Mouse (Mus musculus): ENCODE data around the gene Hsd17b12.

Hsd17b12 gene

GRCm38 (mm10) chr2:94066540-94067135, 91.1 kb downstream of the Hsd17b12 start:
- no peak for DNase-seq

DNA sequence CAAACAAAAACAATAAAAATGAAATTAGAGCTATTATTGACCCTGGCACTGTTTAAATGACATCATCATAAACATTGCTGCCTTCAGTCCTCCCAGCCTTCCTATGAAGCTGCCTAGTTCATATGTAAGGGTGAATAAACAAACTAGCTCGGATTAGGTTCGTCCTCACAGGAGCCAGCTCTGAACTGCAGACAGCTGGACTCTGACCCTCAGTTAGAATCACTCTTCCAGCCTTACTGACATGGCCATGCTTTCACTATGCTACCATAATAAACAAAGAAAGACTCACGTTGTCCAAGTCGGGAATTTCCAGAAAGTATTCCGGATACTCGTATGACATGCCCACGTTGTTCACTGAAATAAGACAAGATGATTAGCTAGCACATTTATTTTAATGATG, 91.6 kb downstream of the Hsd17b12 start:
- DNase-seq, result peak; percentile 57

DNA sequence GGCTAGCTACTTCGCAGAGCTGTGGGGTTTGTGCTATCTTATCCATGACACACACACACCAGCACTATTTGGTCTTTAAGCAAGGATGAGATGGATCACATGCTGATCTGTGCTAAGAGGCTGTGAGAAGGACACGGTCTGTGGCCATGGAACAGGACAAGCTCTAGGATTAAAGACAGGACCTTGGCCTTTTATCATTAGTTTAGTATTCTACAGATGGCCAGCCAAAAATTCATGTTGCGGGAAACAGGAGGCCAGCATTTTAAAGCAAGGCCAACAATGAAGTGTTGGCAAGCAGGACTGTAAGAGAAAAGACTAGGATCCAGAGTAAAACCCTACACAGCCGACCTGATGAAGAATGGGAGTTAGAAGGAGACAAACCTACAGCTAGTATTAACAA, 95.0 kb downstream of the Hsd17b12 start:
- DNase-seq, result no peak

GRCm38 (mm10) chr2:94059459-94059858, 98.3 kb downstream of the Hsd17b12 start:
- DNase-seq, result peak; percentile 62

DNA sequence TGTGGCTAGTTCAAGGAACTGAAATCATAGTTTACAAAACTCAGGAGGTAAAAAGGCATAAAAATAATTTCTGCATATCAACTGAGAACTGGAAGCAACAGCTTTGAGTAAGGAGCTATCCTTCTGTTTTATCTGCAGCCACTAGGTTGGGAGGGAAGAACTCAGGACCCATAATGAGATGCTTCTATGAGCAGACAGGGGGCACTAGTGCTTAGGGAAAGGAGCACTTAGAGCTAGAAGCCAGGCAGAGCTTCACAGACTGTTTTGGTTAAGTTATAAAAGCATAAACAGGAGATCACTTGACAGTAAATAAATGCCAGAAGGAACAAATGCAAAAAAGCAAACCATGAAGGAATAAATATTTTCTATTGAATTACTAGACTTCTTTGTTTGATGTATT, 103.0 kb downstream of the Hsd17b12 start:
- DNase-seq, result peak; percentile 62

GRCm38 (mm10) chr2:94051952-94052351, 105.8 kb downstream of the Hsd17b12 start:
- DNase-seq, result no peak

GRCm38 (mm10) chr2:94050901-94051300, 106.9 kb downstream of the Hsd17b12 start:
- DNase-seq, result no peak

DNA sequence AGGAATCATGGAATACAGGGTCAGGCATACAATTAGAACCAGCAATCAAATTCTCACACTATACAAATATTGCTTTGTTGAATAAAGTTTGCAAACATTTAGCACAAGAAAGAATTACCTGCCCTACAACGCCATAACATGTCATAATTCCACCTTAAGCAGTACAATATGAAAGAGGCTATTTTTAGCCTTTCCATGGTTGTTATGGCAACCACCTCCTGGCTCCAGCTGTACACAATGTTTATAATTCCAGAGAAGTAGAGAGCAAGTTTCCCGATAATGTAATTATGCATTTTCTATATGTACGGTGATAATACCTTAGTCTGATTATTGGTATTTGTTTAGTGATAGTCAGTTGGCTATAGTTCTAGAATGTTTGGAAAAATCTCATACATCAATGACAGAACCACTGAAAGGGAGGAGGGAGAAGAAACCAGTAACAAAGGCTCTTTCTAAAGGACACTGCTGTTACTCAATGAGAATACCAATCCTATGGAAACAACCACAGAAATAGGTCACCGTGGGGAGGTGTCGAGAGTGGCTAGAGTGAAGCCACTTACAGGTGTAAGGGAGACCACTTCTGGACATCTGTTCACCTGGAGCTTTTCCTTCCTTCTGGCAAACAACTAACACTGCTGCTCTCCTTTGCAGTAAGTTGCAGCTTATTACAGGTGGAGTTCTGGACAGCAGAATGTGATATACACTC, 108.1 kb downstream of the Hsd17b12 start:
- no peak for DNase-seq

DNA sequence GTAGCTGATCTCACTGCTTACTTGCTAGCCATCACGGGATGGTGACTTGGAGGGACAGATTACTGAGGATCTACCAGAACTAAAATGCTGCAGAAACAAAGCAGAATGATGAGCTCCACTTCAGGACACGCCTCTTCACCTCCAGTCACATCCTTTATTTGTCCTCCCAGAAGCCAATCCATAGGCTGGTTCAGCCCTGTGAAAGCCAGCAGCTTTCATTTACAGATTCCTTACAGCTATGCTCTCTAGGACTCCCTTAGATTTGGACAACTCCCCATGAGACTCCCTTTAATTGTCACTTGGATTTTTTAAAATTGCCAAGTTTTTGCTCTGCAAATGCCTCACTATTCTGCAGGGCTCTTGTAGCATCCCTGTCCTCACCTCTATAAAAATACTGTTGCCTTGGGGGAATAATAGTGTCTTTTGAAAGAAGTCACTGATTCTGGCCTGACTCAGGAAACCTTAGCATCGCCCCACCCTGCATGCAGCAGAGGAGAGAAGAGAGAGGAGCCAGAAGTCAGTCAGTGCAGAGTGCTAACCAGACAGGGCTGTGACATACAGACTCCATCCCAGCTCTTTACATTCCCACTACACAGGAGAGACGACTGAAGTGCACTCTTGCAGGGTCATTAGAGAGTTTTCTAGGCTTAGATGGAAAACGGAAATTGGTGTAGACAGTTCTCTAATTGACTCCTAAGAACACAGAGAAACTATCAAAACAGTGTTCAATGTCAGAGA, 108.9 kb downstream of the Hsd17b12 start:
- DNase-seq, result no peak

DNA sequence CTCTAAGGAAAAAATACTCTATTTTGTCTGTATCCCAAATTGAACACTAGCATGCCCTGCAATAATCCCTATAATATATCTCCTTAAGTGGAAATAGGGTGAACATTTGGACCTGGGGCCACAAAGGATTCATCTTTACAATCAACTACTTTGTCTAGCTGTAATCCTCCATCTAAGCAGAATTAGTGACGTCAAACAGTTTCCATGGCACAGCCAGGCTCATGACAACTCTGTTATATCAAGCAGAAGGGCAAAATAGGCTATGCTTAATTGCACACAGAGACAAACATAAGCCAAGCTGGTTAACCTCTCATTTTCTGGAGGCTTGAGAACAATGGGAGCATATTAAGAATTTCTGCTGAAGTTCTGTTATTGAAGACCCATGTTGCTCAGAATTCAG, 109.5 kb downstream of the Hsd17b12 start:
- DNase-seq, result no peak

DNA sequence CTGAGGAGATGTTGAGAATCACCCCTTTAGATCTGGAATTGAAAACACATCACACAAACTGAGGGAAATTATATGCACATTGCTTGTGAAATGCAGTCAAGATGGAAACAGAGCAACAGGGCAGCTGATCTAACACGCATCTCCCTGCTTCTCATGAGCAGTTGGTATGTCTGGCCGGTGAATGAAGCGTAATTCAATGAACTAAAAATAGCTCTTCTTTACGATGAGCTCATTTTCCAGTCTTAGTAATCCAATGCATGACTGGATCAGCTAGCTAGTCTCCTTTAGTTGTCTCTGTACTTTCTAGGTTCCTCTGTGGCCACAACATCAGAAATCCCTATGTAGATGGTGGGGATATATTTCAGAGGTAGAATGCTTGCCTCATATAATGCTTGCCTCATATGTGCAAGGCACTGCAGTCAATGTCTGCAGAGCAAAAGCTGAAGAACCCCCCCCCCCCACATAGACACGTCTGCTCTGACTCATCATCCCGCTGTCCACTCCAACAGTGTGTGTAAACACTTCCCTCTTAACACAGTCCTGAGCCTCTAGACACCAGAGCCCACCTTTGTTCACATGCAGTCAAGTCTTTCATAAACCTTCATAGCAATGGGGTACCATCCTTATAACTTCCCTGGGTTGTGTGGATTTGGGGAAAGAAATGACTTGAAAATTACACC, 112.2 kb downstream of the Hsd17b12 start:
- no peak for DNase-seq

- no peak for DNase-seq
Measured at GRCm38 (mm10) chr2:94044174-94044573, 113.6 kb downstream of the Hsd17b12 start.

- no peak for DNase-seq
Measured at GRCm38 (mm10) chr2:94043662-94044061, 114.1 kb downstream of the Hsd17b12 start.

- peak; percentile 53 for DNase-seq
Measured at GRCm38 (mm10) chr2:94042461-94042860, 115.3 kb downstream of the Hsd17b12 start.

- DNase-seq, result no peak
Measured at GRCm38 (mm10) chr2:94040391-94041125, 117.2 kb downstream of the Hsd17b12 start.

DNA sequence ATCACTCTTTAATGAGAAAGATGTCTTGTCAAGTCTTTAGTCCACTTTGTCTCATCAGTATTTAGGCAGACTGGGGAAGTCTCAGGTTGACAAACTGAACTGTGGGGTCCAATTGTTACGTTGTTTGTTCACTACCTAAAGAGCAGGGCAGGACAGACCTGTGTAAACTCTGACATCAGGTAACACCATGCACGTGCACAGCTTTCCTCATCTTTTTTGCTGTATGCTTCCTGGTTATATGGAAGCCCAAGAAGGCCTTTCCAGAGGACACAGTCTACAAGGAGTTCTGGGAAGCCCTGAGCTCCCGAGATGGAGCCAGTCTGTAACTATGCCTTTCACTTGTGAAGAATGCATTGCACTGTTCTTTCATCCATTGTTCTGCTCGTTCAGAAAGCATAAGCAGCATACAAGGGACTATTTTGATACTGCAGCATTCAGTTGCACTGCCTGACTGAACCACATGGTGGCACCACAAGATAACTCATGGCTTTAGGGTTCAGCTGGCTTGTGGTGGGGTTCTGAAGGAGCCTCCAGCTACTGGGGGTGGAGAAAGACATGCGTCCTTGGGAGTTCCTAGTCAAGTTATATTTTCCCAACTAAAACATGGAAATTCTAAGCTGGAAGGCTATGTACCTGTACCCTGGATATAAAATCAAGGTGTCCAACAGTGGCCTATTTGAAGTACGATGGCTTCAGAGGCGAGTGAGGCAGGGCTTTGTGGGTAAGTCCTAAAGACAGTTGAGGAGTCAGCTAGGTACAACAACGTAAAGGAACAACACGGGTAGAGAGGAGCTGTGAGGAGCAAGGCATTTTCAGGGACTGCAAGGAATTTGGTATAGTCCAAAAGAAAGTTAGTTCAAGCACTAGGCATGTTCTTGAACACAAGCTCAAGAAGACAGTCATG, 122.1 kb downstream of the Hsd17b12 start:
- peak; percentile 72 for DNase-seq

GRCm38 (mm10) chr2:94030602-94031001, 127.2 kb downstream of the Hsd17b12 start:
- DNase-seq, result no peak

DNA sequence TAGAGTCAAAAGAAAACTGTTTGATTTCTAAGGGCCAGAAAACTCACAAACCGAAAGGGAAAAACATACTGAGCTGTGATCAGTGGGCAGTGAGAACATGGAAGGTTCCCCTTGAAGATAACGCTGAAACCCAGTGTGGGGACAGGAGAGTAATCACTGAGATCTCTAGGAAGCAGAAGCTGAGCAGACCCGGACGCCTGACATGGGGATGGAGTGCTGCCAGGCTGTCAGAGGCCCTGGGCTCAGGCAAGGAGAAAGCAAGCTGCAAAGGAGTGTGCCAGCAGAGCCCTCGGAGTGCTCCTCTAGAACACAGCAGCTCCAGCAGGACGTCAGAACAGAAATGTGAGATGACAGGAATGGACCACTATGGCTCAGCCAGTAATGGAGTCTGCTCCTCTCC, 133.1 kb downstream of the Hsd17b12 start:
- DNase-seq, result no peak

DNA sequence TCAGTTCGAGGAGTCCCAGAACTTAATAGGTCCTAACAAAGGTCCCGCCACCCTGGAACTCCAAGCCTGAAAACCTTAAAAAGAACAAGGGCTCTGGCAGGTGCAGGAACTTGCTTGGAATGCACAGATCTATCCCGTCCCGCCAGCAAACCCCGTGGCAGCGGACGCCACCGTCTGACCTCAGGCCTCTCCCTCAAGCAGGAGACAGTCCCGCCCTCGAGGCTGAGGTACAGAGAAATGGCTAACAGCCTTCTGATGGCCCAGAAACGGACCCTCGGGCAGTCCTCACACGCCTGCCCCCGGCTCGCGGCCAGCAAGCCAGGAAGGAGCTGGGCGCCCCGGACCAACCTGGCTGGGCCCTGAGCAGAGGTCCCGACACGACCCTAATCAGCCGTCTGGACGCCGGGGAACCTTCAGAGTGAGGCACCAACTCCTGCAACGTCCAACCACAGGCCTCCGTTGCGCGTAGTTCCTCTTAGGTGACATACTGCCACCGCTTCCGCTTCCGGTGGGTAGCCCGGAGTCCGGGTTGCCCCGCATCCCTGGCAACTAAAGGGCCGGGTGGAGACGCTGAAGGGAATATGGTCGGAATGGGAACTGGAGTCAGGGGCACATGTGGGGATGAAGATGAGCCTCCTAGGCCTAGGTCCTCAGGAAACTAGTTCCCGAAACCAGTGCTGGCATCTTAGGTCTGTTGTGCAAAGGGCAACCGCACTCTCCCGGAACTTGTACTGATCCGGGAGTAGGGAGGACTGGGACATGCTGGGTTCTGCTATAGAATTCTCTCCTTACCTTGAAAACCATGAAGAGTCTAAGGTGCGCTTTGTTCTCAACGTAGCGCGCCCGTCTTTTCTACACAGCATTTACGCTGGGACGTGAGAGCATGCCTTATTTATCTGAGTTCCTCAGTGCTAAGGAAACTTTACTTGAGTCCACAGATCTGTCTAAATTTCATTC, 147.2 kb downstream of the Hsd17b12 start, which contains the start of gene Alkbh3:
Alkbh3 (minus strand) TSS at position 473 of the 957 bp plus-strand sequence.
- peak; percentile 93 for DNase-seq

DNA sequence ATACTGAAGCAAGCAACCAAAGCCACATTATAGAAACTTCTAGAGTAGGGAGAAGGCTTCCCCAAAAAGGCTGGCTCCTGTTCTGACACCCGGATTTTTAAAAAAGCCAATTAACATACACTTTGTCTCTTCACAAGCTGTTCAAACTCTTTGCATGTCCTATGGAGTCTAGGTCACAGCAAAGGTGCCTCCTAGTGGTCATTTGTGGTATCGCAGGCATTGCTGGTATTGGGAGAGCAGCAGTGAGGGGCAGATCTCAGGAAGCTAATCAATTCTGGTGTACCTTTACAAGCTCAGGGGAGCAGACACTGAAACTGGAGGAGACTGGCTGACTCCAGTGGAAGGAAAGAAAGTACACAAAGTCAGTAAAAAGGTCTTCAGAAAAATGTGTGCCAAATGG, 155.4 kb downstream of the Hsd17b12 start:
- DNase-seq, result peak; percentile 85

All from kidney, adult 9 months (tissue).